Mouse (Mus musculus): Measurements from ENCODE around the gene Pla2g2d.

DNA sequence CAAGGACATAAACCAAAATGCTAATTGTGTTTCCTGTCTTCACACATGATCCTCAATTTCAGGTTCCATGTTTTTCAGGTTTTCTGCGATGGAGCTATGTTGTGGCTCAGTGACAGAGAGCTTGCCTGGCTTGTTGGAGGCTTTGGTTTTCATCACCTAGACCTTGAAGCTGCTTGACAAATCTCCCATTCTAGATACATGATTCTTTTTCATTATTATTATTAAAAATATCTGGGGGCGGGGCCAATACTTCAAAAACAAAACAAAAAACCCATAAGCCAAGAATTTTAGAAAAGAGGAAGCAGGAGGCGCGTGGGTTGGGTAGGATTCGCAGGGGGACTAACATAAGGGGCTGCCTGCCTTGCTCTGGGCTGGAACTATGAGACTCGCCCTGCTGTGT is at the start of gene Pla2g2d:
- TF ChIP-seq CTCF (conservative IDR thresholded peaks at IDR 0.05; ENCODE audit: insufficient read depth, insufficient read length, low read depth, low read length) (no peak), POLR2A (IDR thresholded peaks at IDR 0.05; ENCODE audit: low read depth, low read length) (no peak)
